Mouse (Mus musculus) embryonic facial prominence, embryonic 12.5 days (tissue): ENCODE measurements around the gene Shb. TPM values are rescaled to one million over a fixed set of nuclear protein-coding genes. Genes with fewer than 3 reads are reported as not detected.

Experiments
- ATAC-seq: fragments of 200-750 bp; cut with Nextera tagmentation; 2 replicates; pipeline ENCODE4 v1.8.0; 2017; ENCODE audit not compliant: insufficient number of reproducible peaks, insufficient read depth, low FRiP score, low TSS enrichment
- H3K27ac ChIP-seq: fragments of 300-500 bp; sonication (generic); 2 replicates; pipeline ENCODE4 v1.5.1; 2016; ENCODE audit warnings: mild to moderate bottlenecking
- H3K27me3 ChIP-seq: fragments of 300-500 bp; sonication (generic); 2 replicates; pipeline ENCODE4 v1.6.1; 2016; ENCODE audit warnings: mild to moderate bottlenecking, moderate library complexity
- H3K36me3 ChIP-seq: fragments of 300-500 bp; sonication (generic); 2 replicates; pipeline ENCODE4 v1.6.1; 2016; ENCODE audit warnings: mild to moderate bottlenecking
- H3K4me1 ChIP-seq: fragments of 300-500 bp; sonication (generic); 2 replicates; pipeline ENCODE4 v1.6.1; 2016
- H3K4me2 ChIP-seq: fragments of 300-500 bp; sonication (generic); replicated peaks from 2 replicates; pipeline ENCODE4 v1.6.1; 2016; ENCODE audit warnings: mild to moderate bottlenecking, moderate library complexity
- H3K4me3 ChIP-seq: fragments of 300-500 bp; sonication (generic); 2 replicates; pipeline ENCODE4 v1.5.1; 2016; ENCODE audit warnings: mild to moderate bottlenecking
- H3K9ac ChIP-seq: fragments of 300-500 bp; sonication (generic); 2 replicates; pipeline ENCODE4 v1.6.1; 2016; ENCODE audit warnings: mild to moderate bottlenecking, moderate library complexity
- H3K9me3 ChIP-seq: fragments of 300-500 bp; sonication (generic); 2 replicates; pipeline ENCODE4 v1.6.1; 2016; ENCODE audit warnings: mild to moderate bottlenecking, moderate library complexity
- WGBS: fragments of 180-500 bp; shearing (Covaris S2); methylation state at CpG from one replicate; pipeline ENCODE4 v1.1.7; 2016; 5-methylcytosine and 5-hydroxymethylcytosine counted together
- polyA plus RNA-seq: library from polyadenylated mRNA; unstranded; fragments of >200 nt; fragmentation: Nextera tagmentation; extraction: Ambion mirVana; gene quantifications from 2 replicates; pipeline ENCODE4 v1.2.1, GENCODE M21; 2016

Shb gene
- polyA plus RNA-seq, 1 experiment from 2014 or later: 9.6 TPM

- H3K27me3 ChIP-seq: no peaks in the 10 kb centered on the region
- no peak overlapping the region for H3K4me3 ChIP-seq
- 29% methylated on average over 8 of the region's 8 CpGs for WGBS
- no peaks in the 10 kb centered on the region for H3K36me3 ChIP-seq
- H3K4me2 ChIP-seq: no peak overlapping the region
- 0 out of 2 replicates have a peak overlapping the region, but pooled peaks have one; percentile 23 for H3K27ac ChIP-seq
- H3K9me3 ChIP-seq: no peaks in the 10 kb centered on the region
- no peak overlapping the region for H3K9ac ChIP-seq
- peaks cover 22% of the 10 kb centered on the region for H3K4me1 ChIP-seq
- ATAC-seq: no peak
Observed at GRCm38 (mm10) chr4:45423406-45423805, 108.9 kb downstream of the Shb start.

DNA sequence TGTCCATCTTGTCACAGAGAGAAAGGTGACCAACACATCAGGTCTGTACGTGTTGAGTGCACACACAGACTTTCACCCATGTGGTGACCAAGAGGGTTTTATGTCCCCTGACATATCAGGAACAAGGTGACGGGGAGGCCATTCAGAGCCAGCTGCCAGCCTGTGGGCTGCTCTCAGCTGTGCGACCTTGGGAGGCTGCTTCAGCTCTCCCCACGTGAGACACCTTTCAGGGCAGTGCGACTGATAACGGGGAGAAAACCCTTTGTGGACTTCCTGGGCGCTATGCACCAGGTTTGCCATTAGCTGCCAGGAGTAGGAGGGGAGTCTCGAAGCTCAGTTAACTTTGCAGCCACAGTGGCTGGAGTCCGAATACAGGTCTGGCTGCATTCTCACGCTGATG is 109.6 kb downstream of the Shb start:
- no peaks in the 10 kb centered on the region for H3K36me3 ChIP-seq
- no peak overlapping the region for H3K27ac ChIP-seq
- H3K9me3 ChIP-seq: no peaks in the 10 kb centered on the region
- 85% methylated on average over 10 of the region's 10 CpGs for WGBS
- H3K4me2 ChIP-seq: no peak overlapping the region
- no peak overlapping the region for H3K4me3 ChIP-seq
- H3K4me1 ChIP-seq: peaks cover 22% of the 10 kb centered on the region
- ATAC-seq: no peak
- H3K27me3 ChIP-seq: no peaks in the 10 kb centered on the region
- no peak overlapping the region for H3K9ac ChIP-seq

DNA sequence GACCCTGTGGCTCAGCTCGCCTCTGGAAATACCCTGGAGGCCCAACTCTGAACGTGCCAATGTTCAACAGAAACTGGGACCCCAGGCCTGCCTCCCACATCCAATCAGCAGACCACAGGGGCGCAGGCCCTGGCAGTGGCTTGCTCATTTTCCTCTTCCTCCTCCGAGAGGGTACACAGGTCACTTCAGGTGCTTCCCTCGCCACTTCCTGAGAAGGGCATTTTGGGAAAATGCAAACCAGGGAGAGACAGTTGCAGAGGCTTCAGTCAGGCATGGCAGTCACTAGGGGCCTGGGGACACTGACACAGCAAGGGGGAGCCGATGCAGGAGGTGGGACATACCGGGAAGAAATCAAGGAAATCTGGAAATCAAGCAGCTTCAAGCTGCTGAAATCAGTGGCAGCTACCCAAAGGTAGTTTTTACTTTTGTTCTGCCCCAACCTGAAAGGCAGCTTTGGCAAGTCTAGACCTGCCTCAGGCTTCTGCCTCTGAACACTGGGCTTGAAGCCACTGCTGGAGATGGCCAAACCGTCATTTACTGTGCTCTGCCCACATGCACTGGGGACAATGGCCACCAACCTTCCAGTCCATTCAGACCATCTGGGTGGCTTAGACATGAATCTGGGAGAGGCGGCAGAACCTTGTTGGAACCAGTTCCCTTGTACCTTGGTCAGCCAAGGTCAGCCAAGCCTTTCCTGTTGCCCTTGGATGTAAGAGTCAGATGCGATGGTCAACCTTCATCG is 110.6 kb downstream of the Shb start:
- no peak for ATAC-seq
- H3K4me1 ChIP-seq: peaks cover 22% of the 10 kb centered on the region
- peak overlapping the region; percentile 50 for H3K27ac ChIP-seq

GRCm38 (mm10) chr4:45420733-45421132 is 111.5 kb downstream of the Shb start:
- peaks cover 22% of the 10 kb centered on the region for H3K4me1 ChIP-seq
- H3K4me2 ChIP-seq: no peak overlapping the region
- 47% methylated on average over 3 of the region's 3 CpGs for whole genome bisulfite sequencing

More for the DNA sequence above, 110.6 kb downstream of the Shb start:
- Histone ChIP-seq H3K4me3 (no peak overlapping the region), H3K9ac (no peak overlapping the region), H3K27me3 (no peaks in the 10 kb centered on the region), H3K36me3 (no peaks in the 10 kb centered on the region), H3K4me2 (no peak overlapping the region), H3K9me3 (no peaks in the 10 kb centered on the region)
- WGBS: 67% methylated on average over 11 of the region's 11 CpGs

DNA sequence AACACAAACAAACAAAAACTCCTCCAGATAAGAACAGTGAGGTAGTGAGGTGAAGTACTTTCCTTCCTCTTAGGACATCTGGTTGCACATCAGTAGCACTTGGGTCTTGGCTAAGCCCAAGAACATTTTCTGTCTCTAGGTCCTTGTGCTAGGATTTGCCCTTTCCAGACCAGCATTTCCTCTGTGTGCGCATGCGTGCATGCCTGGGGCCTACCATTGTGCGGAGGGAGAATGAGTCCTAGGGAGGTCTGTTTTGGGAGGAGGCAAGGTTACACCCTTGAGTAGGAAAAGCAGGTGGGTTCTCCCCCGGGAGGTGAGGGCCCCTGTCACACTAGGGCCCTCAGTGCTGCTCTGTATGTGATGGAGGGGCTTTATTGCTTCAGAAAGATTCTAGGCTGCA is 113.2 kb downstream of the Shb start:
- Histone ChIP-seq H3K36me3 (no peaks in the 10 kb centered on the region), H3K9me3 (no peaks in the 10 kb centered on the region), H3K4me3 (no peak overlapping the region), H3K4me1 (peaks cover 22% of the 10 kb centered on the region), H3K27ac (no peak overlapping the region), H3K27me3 (no peaks in the 10 kb centered on the region), H3K9ac (no peak overlapping the region), H3K4me2 (no peak overlapping the region)
- WGBS: 71% methylated on average over 4 of the region's 4 CpGs
- ATAC-seq: no peak

More at GRCm38 (mm10) chr4:45420733-45421132, 111.5 kb downstream of the Shb start:
- H3K27ac ChIP-seq: no peak overlapping the region
- H3K9me3 ChIP-seq: no peaks in the 10 kb centered on the region
- H3K4me3 ChIP-seq: no peak overlapping the region
- H3K27me3 ChIP-seq: no peaks in the 10 kb centered on the region
- no peak for ATAC-seq
- no peak overlapping the region for H3K9ac ChIP-seq
- no peaks in the 10 kb centered on the region for H3K36me3 ChIP-seq

DNA sequence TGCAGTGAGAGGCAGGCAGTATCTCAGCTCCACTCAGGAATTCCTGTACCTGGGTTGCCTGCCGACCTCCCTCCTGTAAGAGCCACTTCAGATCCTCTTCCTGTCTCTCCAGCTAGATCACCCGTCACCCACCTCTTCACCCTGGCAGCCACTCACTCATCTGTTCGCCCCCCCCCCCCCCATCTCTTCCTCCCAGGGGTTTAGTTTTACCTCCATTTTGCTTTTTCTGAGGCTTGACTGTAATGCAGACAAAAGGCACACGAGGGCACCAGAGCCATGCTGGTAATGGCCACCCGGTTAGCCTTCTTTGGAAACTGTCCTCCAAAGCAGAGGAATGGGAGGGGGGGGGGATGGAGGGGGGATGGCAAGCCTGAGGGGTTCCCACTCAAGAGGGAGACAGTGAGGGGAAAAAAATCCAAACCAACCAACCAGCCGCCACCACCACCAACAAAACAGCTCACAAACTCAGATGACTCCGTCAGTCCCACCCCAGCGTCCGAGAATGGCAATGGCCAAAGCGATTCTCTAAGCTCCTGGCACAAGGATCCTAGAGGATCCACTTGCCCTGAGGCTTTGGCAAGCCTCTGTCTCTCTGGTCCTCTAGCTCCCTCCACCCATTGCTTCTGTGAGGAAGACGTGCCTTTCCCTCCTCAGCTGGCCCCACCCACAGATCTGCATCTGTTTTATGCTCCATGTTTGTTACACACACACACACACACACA is 113.9 kb downstream of the Shb start:
- WGBS: 17% methylated on average over 11 of the region's 11 CpGs
- Histone ChIP-seq H3K4me2 (peak overlapping the region; percentile 21), H3K36me3 (no peaks in the 10 kb centered on the region), H3K4me3 (no peak overlapping the region), H3K9me3 (no peaks in the 10 kb centered on the region), H3K4me1 (peaks cover 15% of the 10 kb centered on the region), H3K9ac (no peak overlapping the region), H3K27me3 (no peaks in the 10 kb centered on the region), H3K27ac (no peak overlapping the region)
- no peak for ATAC-seq

GRCm38 (mm10) chr4:45416314-45416713 is 116.0 kb downstream of the Shb start:
- WGBS: 66% methylated on average over 7 of the region's 7 CpGs
- ATAC-seq: no peak

GRCm38 (mm10) chr4:45413674-45414338 is 118.5 kb downstream of the Shb start:
- no peaks in the 10 kb centered on the region for H3K36me3 ChIP-seq
- no peak for ATAC-seq
- WGBS: 81% methylated on average over 9 of the region's 9 CpGs
- H3K4me3 ChIP-seq: no peak overlapping the region
- H3K4me2 ChIP-seq: no peak overlapping the region
- no peaks in the 10 kb centered on the region for H3K9me3 ChIP-seq
- H3K27me3 ChIP-seq: no peaks in the 10 kb centered on the region
- H3K9ac ChIP-seq: no peak overlapping the region
- no peak overlapping the region for H3K27ac ChIP-seq
- no peaks in the 10 kb centered on the region for H3K4me1 ChIP-seq

More at GRCm38 (mm10) chr4:45416314-45416713, 116.0 kb downstream of the Shb start:
- peaks cover 6% of the 10 kb centered on the region for H3K4me1 ChIP-seq
- no peaks in the 10 kb centered on the region for H3K36me3 ChIP-seq
- no peak overlapping the region for H3K27ac ChIP-seq
- no peaks in the 10 kb centered on the region for H3K9me3 ChIP-seq
- H3K9ac ChIP-seq: no peak overlapping the region
- no peak overlapping the region for H3K4me2 ChIP-seq
- no peaks in the 10 kb centered on the region for H3K27me3 ChIP-seq
- no peak overlapping the region for H3K4me3 ChIP-seq

DNA sequence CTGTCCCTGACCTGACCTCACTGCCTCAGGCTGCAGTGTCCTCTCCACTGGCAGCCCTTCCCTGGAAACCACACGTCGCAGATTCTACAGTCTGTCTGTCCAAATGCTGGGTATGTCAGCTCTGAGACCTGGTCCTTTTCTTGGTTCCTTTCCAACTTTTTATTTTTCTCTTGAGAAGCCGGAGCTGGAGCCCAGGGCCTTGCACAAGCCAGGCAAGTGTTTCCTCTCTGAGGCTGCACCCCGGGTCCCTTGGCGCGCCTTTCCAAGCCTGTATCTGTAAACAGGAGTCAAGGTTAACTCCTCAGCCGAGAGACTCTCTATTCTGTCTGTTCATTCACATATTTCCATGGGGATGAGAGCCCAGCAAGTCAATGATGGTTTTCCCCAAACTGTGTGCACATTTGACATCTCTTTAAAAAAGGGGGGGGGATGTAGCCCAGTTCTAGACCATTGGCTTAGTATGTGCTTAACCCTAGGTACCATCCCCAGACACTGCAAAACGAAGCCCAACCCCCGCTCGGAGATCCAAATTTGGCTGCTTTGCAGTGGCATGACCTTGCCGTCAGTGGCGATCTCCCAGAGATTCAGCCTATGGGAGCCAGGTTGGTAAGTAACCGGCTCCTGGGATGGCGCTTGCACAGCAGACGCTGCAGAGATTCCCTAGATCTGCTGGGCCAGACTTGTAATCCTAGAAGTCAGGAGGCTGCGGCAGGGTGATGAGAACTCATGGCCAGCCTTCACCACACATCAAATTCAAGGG is 119.7 kb downstream of the Shb start:
- Histone ChIP-seq H3K9ac (no peak overlapping the region), H3K4me1 (peaks cover under 1% of the 10 kb centered on the region; the same call in 1 of the 2 replicates), H3K4me2 (no peak overlapping the region), H3K27me3 (no peaks in the 10 kb centered on the region), H3K4me3 (no peak overlapping the region), H3K27ac (no peak overlapping the region), H3K36me3 (no peaks in the 10 kb centered on the region), H3K9me3 (no peaks in the 10 kb centered on the region)
- 59% methylated on average over 16 of the region's 16 CpGs for WGBS
- no peak for ATAC-seq

DNA sequence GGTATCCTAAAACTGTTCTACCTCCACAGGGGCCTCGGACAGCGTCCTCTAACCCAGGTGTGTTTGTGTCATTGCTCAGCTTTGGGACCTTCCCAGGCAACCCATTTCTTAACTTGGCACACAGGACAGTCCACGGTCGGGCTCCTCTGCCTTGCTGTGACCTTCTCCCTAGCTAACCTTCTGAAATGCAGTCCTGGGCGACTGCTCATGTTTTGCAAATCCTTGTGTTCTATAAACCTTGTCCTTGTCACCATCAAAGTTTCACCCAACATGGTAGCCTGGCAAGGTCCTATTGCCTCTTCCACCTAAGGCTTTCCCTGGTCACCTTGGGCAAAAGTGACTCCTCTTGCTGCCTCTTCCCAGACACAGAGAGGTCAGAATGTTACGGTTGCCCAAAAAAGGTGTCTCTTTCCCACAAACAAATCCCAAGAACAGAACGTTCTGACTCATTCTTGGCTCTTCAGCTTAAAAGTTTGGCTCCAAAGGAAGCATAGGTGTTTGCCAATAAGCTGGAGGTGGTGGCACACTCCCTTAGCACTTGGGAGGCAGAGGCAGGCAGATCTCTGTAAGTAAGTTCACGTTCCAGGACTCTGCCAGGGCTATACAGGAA is 121.0 kb downstream of the Shb start:
- 88% methylated on average over 8 of the region's 8 CpGs for WGBS

DNA sequence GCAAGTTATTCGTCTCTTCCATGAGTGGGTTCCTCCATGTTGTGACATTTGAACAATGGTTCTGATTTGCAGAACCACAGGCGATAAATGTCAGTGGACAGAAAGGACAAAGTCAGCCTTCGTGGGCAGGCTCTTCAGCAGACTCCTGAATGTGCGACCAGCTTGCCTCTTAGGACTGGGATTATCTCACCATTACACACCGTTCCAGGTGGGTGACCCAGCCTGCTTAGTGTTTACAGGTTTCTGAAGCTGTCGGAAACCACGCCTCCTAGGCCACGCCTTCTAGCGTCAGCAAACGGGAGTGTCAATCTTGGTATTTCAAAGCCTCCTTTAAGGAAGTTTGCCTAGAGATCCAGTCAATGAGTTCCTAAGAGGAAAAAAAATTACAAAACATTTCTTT is 123.0 kb downstream of the Shb start:
- under 1% methylated on average over 10 of the region's 10 CpGs for WGBS
- H3K4me2 ChIP-seq: peak overlapping the region; percentile 69
- peak overlapping the region; percentile 12; the same call in 1 of the 2 replicates for H3K9ac ChIP-seq
- no peaks in the 10 kb centered on the region for H3K9me3 ChIP-seq
- ATAC-seq: no peak
- H3K4me1 ChIP-seq: peaks cover 15% of the 10 kb centered on the region
- H3K27ac ChIP-seq: peak overlapping the region; percentile 83
- H3K27me3 ChIP-seq: no peaks in the 10 kb centered on the region
- H3K4me3 ChIP-seq: peak overlapping the region; percentile 88
- peaks cover 3% of the 10 kb centered on the region for H3K36me3 ChIP-seq

More for the DNA sequence above, 121.0 kb downstream of the Shb start:
- H3K4me3 ChIP-seq: no peak overlapping the region
- no peaks in the 10 kb centered on the region for H3K9me3 ChIP-seq
- peaks cover 14% of the 10 kb centered on the region for H3K4me1 ChIP-seq
- no peak overlapping the region for H3K27ac ChIP-seq
- no peak for ATAC-seq
- H3K9ac ChIP-seq: no peak overlapping the region
- no peak overlapping the region for H3K4me2 ChIP-seq
- no peaks in the 10 kb centered on the region for H3K27me3 ChIP-seq
- no peaks in the 10 kb centered on the region for H3K36me3 ChIP-seq
